ENCODE assay signal across 18 mouse cellular contexts in genomic region chr5:139332590-139333272, GRCm38 (mm10). TPM values are rescaled to one million over a fixed set of nuclear protein-coding genes. Genes with fewer than 3 reads are reported as not detected.
A peak's percentile ranks its signal among the peaks of the same experiment; 100 is the strongest.
DNase-seq lines count a peak whose midpoint lies in the region; ATAC-seq and TF ChIP-seq lines count a peak whose summit lies in the region.
"Had no signal": no experiment of that assay in that cellular context is flagged by ENCODE, and none has a peak within 500 bp of the region (broad histone marks: within the 10 kb centered on the region; RNA-seq: fewer than 3 reads in every experiment).

No protein-coding gene starts in this region.

- intact Hi-C loops in left cerebral cortex, adult 2 months (cut with DNase I), result no loop called here

- H3K27me3 ChIP-seq in kidney, adult 2 months (replicated peaks; ENCODE audit: control insufficient read depth, insufficient read depth, low read length), result no peaks in the 10 kb centered on the region
- H3K27me3 ChIP-seq in embryonic facial prominence, embryonic 14.5 days (replicated peaks; ENCODE audit: control insufficient read depth, insufficient read depth, low read length), result no peaks in the 10 kb centered on the region
- no peaks in the 10 kb centered on the region for H3K27me3 ChIP-seq in intestine, embryonic 15.5 days (replicated peaks)
- H3K27me3 ChIP-seq: neural tube, embryonic 12.5 days had no signal

- peaks cover 4% of the 10 kb centered on the region; the same call in 1 of the 2 replicates for H3K4me1 ChIP-seq in kidney, adult 2 months (ENCODE audit: control insufficient read depth, insufficient read depth, low read length)
- H3K4me1 ChIP-seq in embryonic facial prominence, embryonic 14.5 days (ENCODE audit: control insufficient read depth, insufficient read depth, low read length), result no peaks in the 10 kb centered on the region
- H3K4me1 ChIP-seq in intestine, embryonic 15.5 days (replicated peaks), result peaks cover 8% of the 10 kb centered on the region; the same call in 1 of the 2 replicates
- H3K4me1 ChIP-seq: neural tube, embryonic 12.5 days had no signal

- no peak for DNase-seq in kidney, adult 2 months
- DNase-seq in kidney, postnatal 10 days, result no peak
- DNase-seq in embryonic facial prominence, embryonic 14.5 days (ENCODE audit: low spot score), result no peak
- DNase-seq in left cerebral cortex, adult 11 months (ENCODE audit: low spot score), result no peak
- DNase-seq in left cerebral cortex, adult 2 months (ENCODE audit: extremely low spot score in 1 of 2, low spot score in 2 of 2), result no peak
- DNase-seq: cerebellum, postnatal 10 days; gastrocnemius, postnatal 25 days; lung, postnatal 4 days; right cerebral cortex, postnatal 25 days had no signal

- TF ChIP-seq CTCF in kidney, adult 2 months (conservative IDR thresholded peaks at IDR 0.05; ENCODE audit: insufficient read depth, insufficient read length, low read depth, low read length), result no peak
- TF ChIP-seq CTCF in left cerebral cortex, adult 2 months (IDR thresholded peaks at IDR 0.05), result no peak

- H3K36me3 ChIP-seq in kidney, adult 2 months (ENCODE audit: control insufficient read depth, insufficient read depth, low read length), result no peaks in the 10 kb centered on the region
- H3K36me3 ChIP-seq in embryonic facial prominence, embryonic 14.5 days (ENCODE audit: control insufficient read depth, insufficient read depth, low read length), result peaks cover 16% of the 10 kb centered on the region
- peaks cover 10% of the 10 kb centered on the region for H3K36me3 ChIP-seq in intestine, embryonic 15.5 days

- H3K27ac ChIP-seq in kidney, adult 2 months (ENCODE audit: insufficient read depth, low read depth, low read length), result peak overlapping the region; percentile 65
- H3K27ac ChIP-seq in embryonic facial prominence, embryonic 14.5 days (replicated peaks; ENCODE audit: low read depth, low read length), result no peak overlapping the region
- H3K27ac ChIP-seq in intestine, embryonic 15.5 days, result peak overlapping the region; percentile 87
- no peak overlapping the region for H3K27ac ChIP-seq in left cerebral cortex, adult 2 months
- H3K27ac ChIP-seq: hindbrain, embryonic 13.5 days; layer of hippocampus, adult 2 months; liver, embryonic 14.5 days; neural tube, embryonic 12.5 days had no signal

- no peak for TF ChIP-seq POLR2A in kidney, adult 2 months (IDR thresholded peaks at IDR 0.05; ENCODE audit: low read depth, low read length)

- H3K4me2 ChIP-seq in embryonic facial prominence, embryonic 14.5 days (ENCODE audit: low read depth, low read length), result no peak overlapping the region
- H3K4me2 ChIP-seq in intestine, embryonic 15.5 days (replicated peaks), result peak overlapping the region; percentile 39
- H3K4me2 ChIP-seq: hindbrain, embryonic 13.5 days; neural tube, embryonic 12.5 days had no signal

- peak; percentile 15 for ATAC-seq in embryonic facial prominence, embryonic 14.5 days (ENCODE audit: low read depth)
- peak; percentile 92 for ATAC-seq in intestine, embryonic 15.5 days
- 0 out of 2 replicates have a peak, but pooled peaks have one; percentile 6 for ATAC-seq in megakaryocyte-erythroid progenitor cell, adult 5-6 weeks (replicated peaks; ENCODE audit: low FRiP score, low TSS enrichment, poor library complexity, severe bottlenecking)

- no peak overlapping the region for H3K9ac ChIP-seq in embryonic facial prominence, embryonic 14.5 days (ENCODE audit: low read depth, low read length)
- 0 out of 2 replicates have a peak overlapping the region, but pooled peaks have one; percentile 5 for H3K9ac ChIP-seq in intestine, embryonic 15.5 days
- H3K9ac ChIP-seq: hindbrain, embryonic 13.5 days; liver, embryonic 14.5 days; neural tube, embryonic 12.5 days had no signal

- H3K4me3 ChIP-seq in kidney, adult 2 months (ENCODE audit: insufficient read depth, low read depth, low read length), result no peak overlapping the region
- no peak overlapping the region for H3K4me3 ChIP-seq in embryonic facial prominence, embryonic 14.5 days (ENCODE audit: low read depth, low read length)
- no peak overlapping the region; the same call in 1 of the 2 replicates for H3K4me3 ChIP-seq in intestine, embryonic 15.5 days (replicated peaks)
- no peak overlapping the region for H3K4me3 ChIP-seq in left cerebral cortex, adult 2 months
- H3K4me3 ChIP-seq: hindbrain, embryonic 13.5 days; layer of hippocampus, adult 2 months; neural tube, embryonic 12.5 days had no signal

- H3K9me3 ChIP-seq in embryonic facial prominence, embryonic 14.5 days (ENCODE audit: control insufficient read depth, low read length), result no peaks in the 10 kb centered on the region
- no peaks in the 10 kb centered on the region for H3K9me3 ChIP-seq in intestine, embryonic 15.5 days
- H3K9me3 ChIP-seq: hindbrain, embryonic 13.5 days; neural tube, embryonic 12.5 days had no signal

- 69% methylated on average over 8 of the region's 8 CpGs for WGBS in kidney, adult 2 months
- WGBS in embryonic facial prominence, embryonic 14.5 days, result 79% methylated on average over 8 of the region's 8 CpGs
- whole genome bisulfite sequencing in intestine, embryonic 15.5 days, result 77% methylated on average over 8 of the region's 8 CpGs

RNA-seq across cellular contexts. Expression of gene Adap1, which starts 7.3 kb away (rescaled TPM):
- 29.5 and 34.2 TPM in 2 replicates for polyA plus RNA-seq in kidney, adult 2 months (2012; rRNA removed)
- 5.1 and 5.7 TPM in 2 replicates for polyA plus RNA-seq in embryonic facial prominence, embryonic 14.5 days (2014; fragmentation: Nextera tagmentation; extraction: Ambion mirVana)
- polyA plus RNA-seq in intestine, embryonic 15.5 days (2015; fragmentation: Nextera tagmentation; extraction: Ambion mirVana), result 20.1 and 20.5 TPM in 2 replicates
- total RNA-seq in megakaryocyte-erythroid progenitor cell, adult 5-6 weeks (2014; fragmentation: Nextera tagmentation), result 6.0 and 14.7 TPM in 2 replicates
- 3.0 and 8.0 TPM in 2 replicates for total RNA-seq in megakaryocyte-erythroid progenitor cell, adult 5-6 weeks (2017)
- total RNA-seq in left cerebral cortex, adult 2 months (2021), result 100 to 1,000 TPM; 242 to 256 TPM

RNA-seq across cellular contexts. Expression of gene Cox19, which starts 18.5 kb away (rescaled TPM):
- polyA plus RNA-seq in kidney, adult 2 months (2012; rRNA removed), result 114 and 125 TPM in 2 replicates
- polyA plus RNA-seq in embryonic facial prominence, embryonic 14.5 days (2014; fragmentation: Nextera tagmentation; extraction: Ambion mirVana), result 106 and 107 TPM in 2 replicates
- 162 and 168 TPM in 2 replicates for polyA plus RNA-seq in intestine, embryonic 15.5 days (2015; fragmentation: Nextera tagmentation; extraction: Ambion mirVana)
- total RNA-seq in megakaryocyte-erythroid progenitor cell, adult 5-6 weeks (2014; fragmentation: Nextera tagmentation), result 40.4 and 41.7 TPM in 2 replicates
- total RNA-seq in megakaryocyte-erythroid progenitor cell, adult 5-6 weeks (2017), result 27.4 and 43.8 TPM in 2 replicates
- total RNA-seq in left cerebral cortex, adult 2 months (2021), result 10 to 100 TPM; 67.6 to 69.4 TPM

RNA-seq across cellular contexts. Expression of gene Cyp2w1, which starts 19.7 kb away (rescaled TPM):
- polyA plus RNA-seq in kidney, adult 2 months (2012; rRNA removed), result not detected in 2 replicates
- 11.5 and 11.8 TPM in 2 replicates for polyA plus RNA-seq in embryonic facial prominence, embryonic 14.5 days (2014; fragmentation: Nextera tagmentation; extraction: Ambion mirVana)
- 23.5 and 25.8 TPM in 2 replicates for polyA plus RNA-seq in intestine, embryonic 15.5 days (2015; fragmentation: Nextera tagmentation; extraction: Ambion mirVana)
- total RNA-seq in megakaryocyte-erythroid progenitor cell, adult 5-6 weeks (2014; fragmentation: Nextera tagmentation), result not detected in 2 replicates
- not detected in 2 replicates for total RNA-seq in megakaryocyte-erythroid progenitor cell, adult 5-6 weeks (2017)
- total RNA-seq in left cerebral cortex, adult 2 months (2021), result not detected
- total RNA-seq: adrenal gland, postnatal 14 days; gastrocnemius, postnatal 25 days; layer of hippocampus, adult 2 months; left cerebral cortex, postnatal 10 days had no signal
- polyA plus RNA-seq: heart, embryonic 14.5 days; hindbrain, embryonic 13.5 days; neural tube, embryonic 12.5 days had no signal

RNA-seq across cellular contexts. Expression of gene Gpr146, which starts 44.8 kb away (rescaled TPM):
- polyA plus RNA-seq in kidney, adult 2 months (2012; rRNA removed), result 39.1 and 43.0 TPM in 2 replicates
- 2.0 and 2.8 TPM in 2 replicates for polyA plus RNA-seq in embryonic facial prominence, embryonic 14.5 days (2014; fragmentation: Nextera tagmentation; extraction: Ambion mirVana)
- 2.2 and 2.7 TPM in 2 replicates for polyA plus RNA-seq in intestine, embryonic 15.5 days (2015; fragmentation: Nextera tagmentation; extraction: Ambion mirVana)
- total RNA-seq in megakaryocyte-erythroid progenitor cell, adult 5-6 weeks (2014; fragmentation: Nextera tagmentation), result 7.5 and 7.9 TPM in 2 replicates
- 5.3 and 6.0 TPM in 2 replicates for total RNA-seq in megakaryocyte-erythroid progenitor cell, adult 5-6 weeks (2017)
- 10 to 100 TPM; 12.5 to 13.9 TPM for total RNA-seq in left cerebral cortex, adult 2 months (2021)

Comparison
In these comparisons a context has a peak if more than half of its experiments do, and no peak if none do; other contexts are left out.
1. H3K27ac ChIP-seq: peak in kidney, adult 2 months (single experiment) and intestine, embryonic 15.5 days (single experiment); none in embryonic facial prominence, embryonic 14.5 days (single experiment) and left cerebral cortex, adult 2 months (single experiment).
2. ATAC-seq: peak in every context shown above with its lines; median percentile 92 in intestine, embryonic 15.5 days; 15 in embryonic facial prominence, embryonic 14.5 days; 6 in megakaryocyte-erythroid progenitor cell, adult 5-6 weeks.
3. RNA of gene Cyp2w1, which starts 19.7 kb away (polyA plus RNA-seq): 23.5 to 25.8 TPM in intestine, embryonic 15.5 days and 11.5 to 11.8 TPM in embryonic facial prominence, embryonic 14.5 days; not detected in kidney, adult 2 months; every median in the first group is over 10 times any median in the second.